Mouse (Mus musculus): ENCODE data around the gene Exosc8. TPM values are rescaled to one million over a fixed set of nuclear protein-coding genes. Genes with fewer than 3 reads are reported as not detected.
"Not testable (repeated sequence)": the region's sequence is repeated elsewhere in the genome, so short reads cannot be mapped to it uniquely, and the experiment has no call there.

Exosc8 gene
- 10 to 100 TPM; 24.2 to 26.8 TPM for total RNA-seq (2021)

GRCm38 (mm10) chr3:54735247-54736046 lies at the start of gene Exosc8, which contains the start of gene Alg5:
Exosc8 (minus strand) TSS chr3:54735393.
Alg5 (plus strand) TSS chr3:54735539.
- intact Hi-C loops (cut with DNase I), result loop anchor here (2.0 kb wide), 1 partner anchor 71 kb away; the partner anchor contains the start of gene Rfxap
- peak; percentile 90 to 94 for DNase-seq (ENCODE audit: low spot score in 2 of 2)

DNA sequence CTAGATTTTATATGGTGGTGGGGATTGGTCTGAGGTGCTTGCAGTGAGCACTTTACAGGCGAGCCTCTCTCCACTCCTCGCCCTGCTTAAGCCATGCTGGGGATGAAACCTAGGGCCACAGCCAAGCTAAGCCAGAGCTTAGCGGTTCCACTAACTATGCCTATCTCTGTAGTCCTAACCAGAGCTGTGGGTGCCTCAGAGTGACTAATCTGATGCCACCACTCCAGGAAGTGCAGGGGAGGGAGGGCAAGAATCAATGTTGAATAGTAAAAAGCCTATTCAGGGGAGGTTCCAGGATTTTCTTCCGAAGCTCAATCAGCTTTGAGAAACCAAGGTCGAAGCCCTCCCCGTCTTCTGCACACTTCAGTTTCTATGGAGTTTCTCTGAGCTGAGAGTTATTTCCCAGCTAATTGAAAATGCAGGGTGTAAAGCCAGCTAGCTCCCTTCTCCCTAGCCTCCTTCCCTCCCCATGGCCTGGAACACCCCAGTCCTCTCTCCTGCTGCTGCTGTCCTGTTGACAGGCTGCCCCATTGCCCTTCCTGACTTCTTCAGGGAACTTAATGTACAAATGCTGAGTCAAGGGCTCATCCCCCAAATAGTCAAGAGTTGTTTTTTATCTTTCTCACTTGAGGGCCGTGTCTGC lies 40.9 kb upstream of the Exosc8 start:
- intact Hi-C loops (cut with DNase I), result no loop called here

DNA sequence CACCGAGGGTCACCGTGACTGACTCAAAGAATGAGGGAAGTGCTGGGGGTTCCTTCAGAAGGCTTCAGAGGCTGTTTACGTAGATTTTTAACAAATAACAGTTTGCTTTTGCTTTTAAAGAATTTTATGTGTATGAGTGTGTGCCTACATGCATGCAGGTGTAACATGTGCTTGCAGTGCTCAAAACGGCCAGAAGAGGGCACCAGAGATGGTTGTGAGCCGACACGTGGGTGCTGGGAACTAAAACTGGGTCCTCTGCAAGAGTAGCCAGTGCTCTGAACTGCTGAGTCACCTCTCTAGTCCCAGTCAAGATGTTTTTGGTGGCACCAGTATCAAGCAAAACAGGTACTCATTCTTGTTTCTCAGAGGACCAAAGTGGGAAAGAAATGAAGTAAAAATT lies 38.4 kb upstream of the Exosc8 start:
- intact Hi-C loops (cut with DNase I), result no loop called here

More for the DNA sequence above, 40.9 kb upstream of the Exosc8 start:
- DNase-seq (ENCODE audit: low spot score in 2 of 2), result no peak

GRCm38 (mm10) chr3:54769349-54770275 lies 34.4 kb upstream of the Exosc8 start:
- intact Hi-C loops (cut with DNase I), result no loop called here
- no peak for DNase-seq (ENCODE audit: low spot score in 2 of 2)

More for the DNA sequence above, 38.4 kb upstream of the Exosc8 start:
- no peak for DNase-seq (ENCODE audit: low spot score in 2 of 2)

DNA sequence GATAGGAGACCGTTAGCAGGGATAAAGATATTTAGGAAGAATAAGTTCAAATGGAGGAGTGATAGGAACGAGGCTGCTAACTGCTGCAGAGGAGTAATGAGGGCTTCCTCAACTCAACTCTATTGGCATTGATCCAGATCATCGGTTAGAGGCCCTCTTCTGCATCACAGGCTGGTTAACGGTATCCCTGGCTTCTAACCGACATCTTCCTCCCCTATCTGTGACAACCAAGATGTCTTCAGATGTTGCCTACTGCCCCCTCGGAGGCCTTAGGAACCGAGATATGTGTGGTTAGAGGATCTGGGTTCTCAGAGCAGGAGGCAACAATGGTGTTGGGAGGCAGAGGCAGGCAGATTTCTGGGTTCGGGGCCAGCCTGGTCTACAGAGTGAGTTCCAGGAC lies 33.4 kb upstream of the Exosc8 start:
- DNase-seq (ENCODE audit: low spot score in 2 of 2), result no peak
- intact Hi-C loops (cut with DNase I), result no loop called here

DNA sequence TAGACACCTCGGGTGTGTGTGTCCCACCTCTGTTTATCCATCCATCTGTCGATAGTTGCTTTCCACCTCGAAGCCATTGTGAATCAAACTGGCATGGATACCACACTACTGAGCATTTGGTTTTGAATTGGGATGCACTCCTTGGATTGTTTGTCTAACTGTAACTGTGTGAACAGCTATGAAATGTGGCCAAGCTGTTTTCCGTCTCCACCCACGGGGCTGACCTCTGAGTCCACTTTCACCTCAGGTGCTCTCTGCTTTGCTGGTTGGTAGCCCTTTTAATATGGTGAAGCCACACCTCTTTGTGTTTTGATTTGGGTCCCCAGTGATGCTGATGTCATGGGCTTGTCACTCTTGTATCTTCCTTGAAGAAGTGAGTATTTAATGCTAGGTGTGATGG lies 31.6 kb upstream of the Exosc8 start:
- intact Hi-C loops (cut with DNase I), result no loop called here
- DNase-seq (ENCODE audit: low spot score in 2 of 2), result no peak

- intact Hi-C loops (cut with DNase I), result no loop called here
- DNase-seq (ENCODE audit: low spot score in 2 of 2), result no peak
These were observed 30.8 kb upstream of the Exosc8 start for GRCm38 (mm10) chr3:54766034-54766433.

DNA sequence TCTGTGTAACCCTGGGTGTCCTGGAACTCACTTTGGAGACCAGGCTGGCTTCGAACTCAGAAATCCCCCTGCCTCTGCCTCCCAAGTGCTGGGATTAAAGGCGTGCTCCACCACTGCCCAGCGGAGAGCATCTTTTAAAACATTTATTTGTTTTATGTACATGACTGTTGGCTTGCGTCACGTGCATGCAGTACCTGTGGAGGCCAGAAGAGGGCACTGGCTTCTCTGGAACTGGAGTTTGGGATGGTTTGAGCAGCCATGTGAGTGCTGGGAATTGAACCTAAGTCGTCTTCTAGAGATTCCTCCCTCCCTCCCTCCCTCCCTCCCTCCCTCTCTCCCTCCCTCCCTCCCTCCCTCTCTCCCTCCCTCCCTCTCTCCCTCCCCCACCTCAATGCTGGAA lies 30.3 kb upstream of the Exosc8 start:
- DNase-seq (ENCODE audit: low spot score in 2 of 2); intact Hi-C loops (cut with DNase I): not testable (repeated sequence)

DNA sequence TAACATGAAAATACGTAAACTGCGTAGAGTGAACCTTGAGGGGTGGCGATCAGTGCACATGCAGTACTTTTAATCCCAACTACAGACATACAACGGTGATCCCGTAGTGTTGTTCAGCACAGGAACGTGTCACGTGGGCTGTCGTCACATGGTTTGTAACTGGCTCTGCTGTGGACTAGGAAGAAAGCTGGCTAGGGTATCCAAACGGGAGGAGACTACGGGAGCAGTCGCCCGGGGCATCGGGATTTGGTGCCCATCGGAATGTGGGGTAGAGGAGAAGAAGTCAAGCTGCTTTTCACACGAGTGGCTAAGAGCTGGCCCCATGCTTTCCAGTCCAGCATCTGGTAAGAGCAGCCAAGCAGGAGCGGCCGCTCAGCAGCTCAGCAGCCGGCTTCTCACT lies 29.2 kb upstream of the Exosc8 start:
- peak; percentile 18 to 22 for DNase-seq (ENCODE audit: low spot score in 2 of 2)
- intact Hi-C loops (cut with DNase I), result no loop called here

- intact Hi-C loops (cut with DNase I), result no loop called here
- no peak for DNase-seq (ENCODE audit: low spot score in 2 of 2)
These were observed 26.1 kb upstream of the Exosc8 start for GRCm38 (mm10) chr3:54761258-54761657.

DNA sequence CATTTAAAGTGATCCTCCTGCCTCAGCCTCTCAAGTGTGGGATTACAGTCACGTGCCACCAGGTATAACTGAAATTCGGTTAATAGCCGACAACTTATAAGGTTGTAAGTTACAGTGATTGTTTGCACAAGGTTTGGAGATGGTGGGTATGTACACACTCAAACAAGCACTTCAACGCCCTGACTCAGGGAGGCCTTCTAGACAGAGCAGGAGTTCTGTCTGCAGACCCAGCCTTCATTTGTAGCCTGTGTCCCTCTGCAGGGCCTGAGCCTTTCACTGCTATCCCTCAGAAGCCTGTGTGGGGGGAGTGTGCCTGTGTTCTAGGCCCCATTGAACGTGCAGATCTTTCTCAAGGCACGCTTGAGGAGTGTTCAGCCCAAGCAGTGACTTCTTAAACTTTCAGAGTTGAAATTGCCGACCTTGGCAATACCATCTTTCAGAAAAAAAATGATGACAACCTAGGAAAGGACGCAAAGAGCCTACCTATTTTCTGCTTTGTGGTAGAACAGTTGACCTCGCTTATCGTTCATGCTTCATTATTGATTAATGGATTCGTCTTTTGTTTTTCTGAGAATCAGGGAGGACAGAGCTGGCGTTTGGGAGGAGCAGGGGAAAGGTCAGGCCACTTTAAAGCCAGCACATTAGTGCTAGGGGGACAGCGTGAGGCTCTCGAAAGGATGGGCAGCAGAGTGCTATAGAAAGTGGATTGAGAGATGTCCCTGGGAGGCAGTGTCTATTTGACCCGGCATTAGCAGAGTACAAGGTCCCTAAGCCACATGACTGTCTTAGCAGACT lies 25.3 kb upstream of the Exosc8 start:
- no peak for DNase-seq (ENCODE audit: low spot score in 2 of 2)
- intact Hi-C loops (cut with DNase I), result no loop called here

DNA sequence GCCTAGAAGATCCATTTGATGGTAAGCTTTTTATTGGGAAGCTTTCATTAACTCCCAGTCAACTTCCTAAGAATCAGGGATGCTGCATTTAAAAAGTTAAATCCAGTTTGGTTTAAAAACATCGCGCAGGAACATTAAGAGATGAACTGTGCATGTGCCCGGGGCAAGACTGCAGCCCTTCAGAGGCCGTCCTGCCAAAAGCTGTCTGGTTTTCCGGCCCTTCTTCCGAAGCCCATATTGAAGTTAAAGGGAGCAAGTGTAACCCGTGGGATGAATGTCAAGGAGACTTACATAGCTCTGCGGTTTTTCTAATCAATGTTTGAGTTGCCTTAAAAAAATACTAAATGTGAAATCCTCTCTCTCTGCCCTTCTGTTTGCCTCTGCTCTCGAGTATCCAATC lies 24.0 kb upstream of the Exosc8 start:
- DNase-seq (ENCODE audit: low spot score in 2 of 2), result no peak
- intact Hi-C loops (cut with DNase I), result no loop called here

GRCm38 (mm10) chr3:54757446-54757845 lies 22.3 kb upstream of the Exosc8 start:
- no peak for DNase-seq (ENCODE audit: low spot score in 2 of 2)
- intact Hi-C loops (cut with DNase I), result no loop called here

DNA sequence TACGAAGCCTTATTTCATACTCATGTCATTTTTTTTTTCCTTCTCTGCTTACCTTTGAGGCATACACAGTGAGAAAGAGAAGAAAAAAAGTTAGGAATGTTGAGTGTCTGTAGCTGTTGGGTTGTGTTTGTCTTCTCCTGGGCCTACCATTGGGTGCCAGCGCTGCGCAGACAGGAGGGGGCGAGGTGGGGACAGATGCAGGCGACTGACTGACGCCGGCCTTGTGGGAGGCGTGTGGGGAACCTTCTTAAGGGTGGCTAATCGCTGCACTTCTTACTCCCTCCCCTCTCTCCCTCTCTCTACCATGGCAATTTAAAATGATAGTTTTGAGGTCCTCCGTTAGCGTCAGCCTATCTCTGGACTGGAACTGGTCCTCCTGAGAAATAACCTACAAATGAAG lies 20.9 kb upstream of the Exosc8 start:
- intact Hi-C loops (cut with DNase I), result no loop called here
- peak; percentile 58 to 59 for DNase-seq (ENCODE audit: low spot score in 2 of 2)

DNA sequence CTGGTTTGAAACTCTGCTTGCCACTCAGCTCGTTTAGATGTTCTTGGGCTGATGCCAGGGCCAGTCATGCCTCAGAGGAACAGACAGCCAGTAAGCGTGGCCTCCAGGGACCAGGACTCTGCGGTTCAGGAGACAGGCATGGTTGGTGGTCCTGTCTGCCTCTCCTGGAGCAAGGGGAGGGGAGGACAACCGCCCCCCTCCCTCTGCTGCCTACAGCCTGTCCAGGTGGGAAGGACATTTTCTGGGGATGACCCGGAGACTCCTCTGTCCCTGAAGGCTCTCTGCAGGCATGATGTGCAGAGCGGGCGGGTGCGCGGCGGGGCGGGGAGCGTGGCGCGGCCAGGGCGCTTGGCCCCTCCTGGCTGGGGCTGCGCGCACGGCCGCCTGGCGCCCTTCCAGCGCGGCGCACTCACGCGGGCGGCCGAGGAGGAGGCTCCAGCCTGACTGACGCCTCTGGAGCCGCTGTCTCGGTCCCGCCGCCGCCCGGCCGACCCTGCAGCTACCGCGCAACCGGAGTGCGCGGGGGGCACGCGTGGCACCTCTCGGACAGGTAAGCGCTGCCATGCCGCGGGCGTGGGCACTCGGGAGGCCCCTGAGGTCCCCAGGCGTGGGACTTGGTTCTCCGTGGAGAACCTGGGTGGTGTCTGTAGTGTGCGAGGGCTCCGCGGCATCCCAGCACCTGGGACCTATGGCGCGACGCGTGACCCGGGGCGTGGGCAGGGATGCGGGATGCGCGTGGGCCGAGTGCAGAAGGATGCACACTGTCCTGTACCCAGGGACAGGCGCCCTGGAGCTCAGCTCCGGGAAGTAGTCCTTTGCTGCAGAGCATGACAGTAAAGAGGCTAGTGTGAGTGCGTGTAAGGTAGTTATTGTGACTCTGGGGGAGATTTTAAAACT lies 20.2 kb upstream of the Exosc8 start, which contains the start of gene Smad9:
Gene Smad9 (plus strand): TSS at position 438 of the 897 bp plus-strand sequence.
- peak; percentile 60 to 72 for DNase-seq (ENCODE audit: low spot score in 2 of 2)
- intact Hi-C loops (cut with DNase I), result no loop called here

- intact Hi-C loops (cut with DNase I), result no loop called here
- no peak for DNase-seq (ENCODE audit: low spot score in 2 of 2)
These were observed 18.2 kb upstream of the Exosc8 start for GRCm38 (mm10) chr3:54753411-54753810.

DNA sequence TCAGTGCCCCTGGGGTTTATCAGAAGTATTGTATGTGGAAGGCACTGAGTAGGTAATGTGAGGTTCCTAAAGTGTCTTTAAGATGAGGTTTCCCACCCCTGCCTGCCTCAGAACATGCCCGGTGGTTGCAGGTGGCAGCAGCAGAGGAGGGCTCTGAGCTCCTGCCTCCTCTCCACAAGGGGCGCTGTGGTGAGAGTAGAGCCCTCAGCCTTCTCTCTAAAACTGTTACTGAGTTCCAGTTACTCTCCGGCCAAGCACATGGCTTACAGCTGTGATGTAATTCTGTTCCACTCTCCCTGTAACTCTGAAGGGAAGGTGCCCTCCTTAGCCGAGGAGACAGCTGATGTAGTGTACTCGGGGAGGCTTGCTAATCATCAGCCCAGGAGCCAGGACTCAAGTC lies 10.6 kb upstream of the Exosc8 start:
- intact Hi-C loops (cut with DNase I), result no loop called here
- DNase-seq (ENCODE audit: low spot score in 2 of 2), result no peak

GRCm38 (mm10) chr3:54741965-54742364 lies 6.8 kb upstream of the Exosc8 start:
- no peak for DNase-seq (ENCODE audit: low spot score in 2 of 2)
- intact Hi-C loops (cut with DNase I), result no loop called here

All from left cerebral cortex, postnatal 36 days (tissue).